Mouse (Mus musculus) heart, adult 2 months (tissue): Measurements from ENCODE around the gene Alad. TPM values are rescaled to one million over a fixed set of nuclear protein-coding genes. Genes with fewer than 3 reads are reported as not detected.

Source experiments
- DNase-seq, 2 experiments: peaks; one replicate each; pipeline ENCODE4 v3.0.0; 2021
- H3K27ac ChIP-seq: fragments of 200-600 bp; 2 replicates; pipeline ENCODE4 v1.8.1; 2022
- H3K27me3 ChIP-seq: fragments of 200-500 bp; 2 replicates; pipeline ENCODE4 v1.6.1; 2012; ENCODE audit warnings: mild to moderate bottlenecking, low read length, inconsistent platforms, mixed read lengths; ENCODE audit not compliant: control insufficient read depth, insufficient read depth
- H3K36me3 ChIP-seq: fragments of 200-500 bp; 2 replicates; pipeline ENCODE4 v1.6.1; 2012; ENCODE audit warnings: low read length, inconsistent platforms; ENCODE audit not compliant: control insufficient read depth, insufficient read depth
- H3K4me1 ChIP-seq: fragments of 200-500 bp; 2 replicates; pipeline ENCODE4 v1.6.1; 2011; ENCODE audit warnings: low read length; ENCODE audit not compliant: control insufficient read depth, insufficient read depth
- H3K4me3 ChIP-seq: fragments of 200-600 bp; 2 replicates; pipeline ENCODE4 v1.8.1; 2022
- H3K79me2 ChIP-seq: fragments of 200-500 bp; replicated peaks from 2 replicates; pipeline ENCODE4 v1.6.1; 2012; ENCODE audit warnings: mild to moderate bottlenecking, inconsistent platforms, low read length, moderate library complexity, mixed read lengths; ENCODE audit not compliant: control insufficient read depth, insufficient read depth
- H3K9ac ChIP-seq: fragments of 200-500 bp; 2 replicates; pipeline ENCODE4 v1.6.1; 2012; ENCODE audit warnings: low read depth, mild to moderate bottlenecking, control low read depth, inconsistent platforms, low read length, mixed read lengths
- CTCF ChIP-seq: fragments of 200-600 bp; IDR thresholded peaks from 2 replicates; pipeline ENCODE4 v1.8.1; 2022; ENCODE audit warnings: antibody characterized with exemption, mild to moderate bottlenecking, moderate library complexity
- EP300 ChIP-seq: fragments of 200-500 bp; IDR thresholded peaks from 2 replicates; pipeline ENCODE4 v1.6.1; 2011; ENCODE audit warnings: low read depth, low read length, control low read depth; ENCODE audit not compliant: insufficient read depth
- POLR2A ChIP-seq: fragments of 200-500 bp; IDR thresholded peaks from 2 replicates; pipeline ENCODE4 v1.6.1; 2011; ENCODE audit warnings: mild to moderate bottlenecking, low read depth, low read length, control low read depth; ENCODE audit not compliant: insufficient read depth
- WGBS: fragments of 180-500 bp; shearing (Covaris S2); methylation state at CpG from one replicate; pipeline ENCODE4 v1.1.7; 2018; 5-methylcytosine and 5-hydroxymethylcytosine counted together
- intact Hi-C: fragments of 180-260 bp; cut with DNase I; formaldehyde crosslinking; loops from one replicate; pipeline ENCODE4 v1.15.1; 2025
- polyA plus RNA-seq: library from polyadenylated mRNA; depleted of rRNA; stranded (reverse); fragments of >200 nt; gene quantifications from 2 replicates; pipeline ENCODE4 v1.2.3, GENCODE M21; 2012
- total RNA-seq, 2 experiments: library from RNA; stranded (reverse); gene quantifications; 2 replicates each; pipeline ENCODE4 v1.2.3; 2021

Gene Alad
- total and polyA plus RNA-seq, 3 experiments, result 65.6 to 126 (median 70.8) TPM

- Histone ChIP-seq H3K4me3 (no peak overlapping the region), H3K79me2 (no peaks in the 10 kb centered on the region), H3K36me3 (no peaks in the 10 kb centered on the region), H3K27ac (no peak overlapping the region), H3K4me1 (0 out of 2 replicates have a peak, but pooled peaks cover 1% of the 10 kb centered on the region), H3K27me3 (no peaks in the 10 kb centered on the region), H3K9ac (no peak overlapping the region)
- intact Hi-C loops, result loop anchor here (5.0 kb wide), 3 partner anchors 52 to 167 kb away; no protein-coding TSS in a partner anchor
- DNase-seq, result no peak
- TF ChIP-seq CTCF, result no peak
- TF ChIP-seq EP300, result no peak
- no peak for TF ChIP-seq POLR2A
- WGBS, result 88% methylated on average over 5 of the region's 5 CpGs
These were observed 10.9 kb downstream of the Alad start for GRCm38 (mm10) chr4:62508839-62509238.

DNA sequence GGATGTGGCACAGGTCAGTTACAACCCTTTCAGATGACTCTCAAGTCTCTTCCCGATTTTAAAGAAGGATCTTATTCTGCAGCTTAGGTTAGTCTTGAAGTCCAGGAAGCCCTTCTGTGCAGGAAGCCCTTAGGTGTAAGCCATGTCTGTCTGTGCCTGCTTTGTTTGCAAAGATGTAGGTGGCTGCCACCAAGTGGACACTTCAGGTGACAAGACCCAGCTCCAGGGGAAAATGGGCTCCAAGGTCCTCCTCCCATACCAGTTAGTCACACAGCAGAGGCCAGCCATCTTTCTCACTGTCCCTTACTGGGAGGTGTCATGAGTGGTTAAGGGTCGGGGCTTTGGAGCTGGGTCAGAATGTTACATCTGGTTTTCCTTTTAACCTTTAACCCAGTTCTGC is 12.9 kb downstream of the Alad start:
- peak in 1 of 2 experiments; percentile 39 for DNase-seq
- H3K27ac ChIP-seq, result peak overlapping the region; percentile 21; the same call in 1 of the 2 replicates
- H3K27me3 ChIP-seq, result no peaks in the 10 kb centered on the region
- no peak overlapping the region for H3K9ac ChIP-seq
- 31% methylated on average over 2 of the region's 2 CpGs for WGBS
- no peak overlapping the region for H3K4me3 ChIP-seq
- no peaks in the 10 kb centered on the region for H3K36me3 ChIP-seq
- no peaks in the 10 kb centered on the region for H3K79me2 ChIP-seq
- TF ChIP-seq CTCF (peak; percentile 71), EP300 (0 out of 2 replicates have a peak, but pooled peaks have one; percentile 40), POLR2A (0 out of 2 replicates have a peak, but pooled peaks have one; percentile 6)
- intact Hi-C loops, result loop anchor here (5.0 kb wide), 3 partner anchors 49 to 164 kb away; no protein-coding TSS in a partner anchor
- H3K4me1 ChIP-seq, result peaks cover 4% of the 10 kb centered on the region; the same call in 1 of the 2 replicates

GRCm38 (mm10) chr4:62505991-62506390 is 13.7 kb downstream of the Alad start:
- no peak overlapping the region for H3K4me3 ChIP-seq
- H3K9ac ChIP-seq, result no peak overlapping the region
- H3K79me2 ChIP-seq, result no peaks in the 10 kb centered on the region
- peaks cover 4% of the 10 kb centered on the region; the same call in 1 of the 2 replicates for H3K4me1 ChIP-seq
- TF ChIP-seq POLR2A (no peak), EP300 (no peak)
- 55% methylated on average over 3 of the region's 3 CpGs for WGBS
- H3K27me3 ChIP-seq, result no peaks in the 10 kb centered on the region
- intact Hi-C loops, result loop anchor here (5.0 kb wide), 3 partner anchors 49 to 164 kb away; no protein-coding TSS in a partner anchor
- no peaks in the 10 kb centered on the region for H3K36me3 ChIP-seq
- H3K27ac ChIP-seq, result peak overlapping the region; percentile 21
- DNase-seq, result no peak

DNA sequence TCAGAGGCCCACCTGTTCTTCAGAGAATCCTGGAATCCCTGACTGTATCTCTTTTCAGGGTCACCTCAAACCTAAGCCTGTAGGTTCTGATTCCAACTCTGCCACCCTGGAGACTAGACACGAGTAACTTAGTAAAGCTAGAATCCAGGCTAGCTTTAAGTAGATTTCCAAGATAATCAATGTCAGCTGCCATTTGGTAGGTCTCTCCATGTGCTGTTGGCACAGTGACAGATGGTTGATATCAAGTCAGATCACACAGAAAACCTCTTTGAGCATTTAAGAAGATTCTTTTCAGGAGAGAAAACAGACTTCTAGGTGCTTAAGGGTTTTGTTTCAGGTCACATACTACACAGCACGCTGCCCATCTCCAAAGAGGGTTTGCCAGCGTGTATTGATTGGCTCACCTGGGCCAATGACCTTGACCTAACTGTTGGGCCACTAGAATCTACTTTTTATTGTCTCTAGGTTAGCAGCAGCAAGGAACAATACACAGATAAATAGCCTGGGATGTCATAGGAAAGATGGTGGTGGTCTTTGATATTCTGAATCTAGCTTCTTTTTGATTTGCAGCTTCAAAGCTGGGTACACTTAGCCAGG is 16.2 kb downstream of the Alad start, which contains the start of gene Hdhd3:
Gene Hdhd3 (minus strand): TSS at position 94 of the 597 bp plus-strand sequence.
- WGBS, result 85% methylated on average over 3 of the region's 3 CpGs
- no peak for DNase-seq
- peak within 1 kb of the TSS; percentile 76 for H3K27ac ChIP-seq
- TF ChIP-seq EP300 (no peak), POLR2A (no peak), CTCF (no peak)
- H3K36me3 ChIP-seq, result no peaks in the 10 kb centered on the region
- peaks cover 4% of the 10 kb centered on the region; the same call in 1 of the 2 replicates for H3K4me1 ChIP-seq
- H3K4me3 ChIP-seq, result peak within 1 kb of the TSS; percentile 78
- H3K79me2 ChIP-seq, result no peaks in the 10 kb centered on the region
- intact Hi-C loops, result loop anchor here (2.0 to 5.0 kb wide), 2 partner anchors 13 to 96 kb away; partner anchors contain the start of genes Cdc26 and Prpf4
- H3K9ac ChIP-seq, result peak within 1 kb of the TSS; percentile 77
- no peaks in the 10 kb centered on the region for H3K27me3 ChIP-seq

GRCm38 (mm10) chr4:62502969-62503368 is 16.7 kb downstream of the Alad start:
- Histone ChIP-seq H3K27ac (no peak overlapping the region; the same call in 1 of the 2 replicates), H3K79me2 (no peaks in the 10 kb centered on the region), H3K4me1 (peaks cover 4% of the 10 kb centered on the region; the same call in 1 of the 2 replicates), H3K36me3 (no peaks in the 10 kb centered on the region), H3K9ac (no peak overlapping the region), H3K27me3 (no peaks in the 10 kb centered on the region), H3K4me3 (no peak overlapping the region)
- TF ChIP-seq POLR2A (no peak), CTCF (no peak), EP300 (no peak)
- 59% methylated on average over 7 of the region's 7 CpGs for WGBS
- DNase-seq, result no peak
- intact Hi-C loops, result loop anchor here (2.0 to 5.0 kb wide), 2 partner anchors 14 to 96 kb away; partner anchors contain the start of genes Cdc26 and Prpf4
